Mouse (Mus musculus): ENCODE measurements around the gene Pabpc1l. TPM values are rescaled to one million over a fixed set of nuclear protein-coding genes. Genes with fewer than 3 reads are reported as not detected.
"Not testable (repeated sequence)": the region's sequence is repeated elsewhere in the genome, so short reads cannot be mapped to it uniquely, and the experiment has no call there.

The Pabpc1l gene
- polyA plus RNA-seq, 1 experiment from 2014 or later: 2.3 TPM

- Histone ChIP-seq H3K27me3 (replicated peaks; ENCODE audit: control insufficient read depth, insufficient read depth, low read length) (no peaks in the 10 kb centered on the region), H3K4me2 (ENCODE audit: low read length) (no peak overlapping the region), H3K9me3 (ENCODE audit: control insufficient read depth, low read length) (no peaks in the 10 kb centered on the region), H3K9ac (replicated peaks; ENCODE audit: low read depth, low read length) (no peak overlapping the region), H3K4me1 (replicated peaks; ENCODE audit: control insufficient read depth, insufficient read depth, low read length) (no peaks in the 10 kb centered on the region), H3K36me3 (ENCODE audit: control insufficient read depth, insufficient read depth) (peaks cover 26% of the 10 kb centered on the region), H3K4me3 (replicated peaks; ENCODE audit: low read length) (no peak overlapping the region), H3K27ac (ENCODE audit: low read length) (no peak overlapping the region)
- ATAC-seq: no peak
- 93% methylated on average over 8 of the region's 8 CpGs for WGBS
Measured at GRCm38 (mm10) chr2:164053767-164054166, 28.5 kb downstream of the Pabpc1l start.

DNA sequence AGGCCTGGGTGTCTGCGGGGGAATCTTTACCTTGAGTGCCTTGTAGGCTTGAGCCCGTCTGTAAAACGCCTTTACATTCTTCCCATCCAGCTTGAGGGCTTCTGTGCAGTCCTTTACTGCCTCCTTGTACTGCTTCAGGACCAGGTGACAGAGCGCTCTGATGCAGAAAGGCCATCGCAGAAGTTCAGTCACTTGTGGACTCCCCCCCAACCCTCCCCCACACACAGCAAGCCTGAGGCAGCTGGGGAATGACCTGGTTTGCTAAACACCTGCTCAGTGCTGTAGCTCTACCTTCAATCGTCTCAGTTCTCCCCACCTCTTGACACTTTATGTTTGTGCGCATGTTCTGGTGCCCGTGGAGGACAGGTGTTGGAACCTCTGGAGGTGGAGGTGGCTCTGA, 29.4 kb downstream of the Pabpc1l start:
- Histone ChIP-seq H3K36me3 (ENCODE audit: control insufficient read depth, insufficient read depth) (peaks cover 29% of the 10 kb centered on the region), H3K27me3 (replicated peaks; ENCODE audit: control insufficient read depth, insufficient read depth, low read length) (no peaks in the 10 kb centered on the region), H3K9ac (replicated peaks; ENCODE audit: low read depth, low read length) (no peak overlapping the region), H3K9me3 (ENCODE audit: control insufficient read depth, low read length) (no peaks in the 10 kb centered on the region), H3K27ac (ENCODE audit: low read length) (no peak overlapping the region), H3K4me2 (ENCODE audit: low read length) (no peak overlapping the region), H3K4me3 (replicated peaks; ENCODE audit: low read length) (no peak overlapping the region), H3K4me1 (replicated peaks; ENCODE audit: control insufficient read depth, insufficient read depth, low read length) (no peaks in the 10 kb centered on the region)
- no peak for ATAC-seq
- WGBS: 92% methylated on average over 8 of the region's 8 CpGs

- no peak overlapping the region for H3K4me2 ChIP-seq (ENCODE audit: low read length)
- no peak overlapping the region for H3K4me3 ChIP-seq (replicated peaks; ENCODE audit: low read length)
- no peaks in the 10 kb centered on the region for H3K9me3 ChIP-seq (ENCODE audit: control insufficient read depth, low read length)
- no peak overlapping the region for H3K9ac ChIP-seq (replicated peaks; ENCODE audit: low read depth, low read length)
- no peaks in the 10 kb centered on the region for H3K27me3 ChIP-seq (replicated peaks; ENCODE audit: control insufficient read depth, insufficient read depth, low read length)
- 92% methylated on average over 8 of the region's 8 CpGs for WGBS
- H3K36me3 ChIP-seq (ENCODE audit: control insufficient read depth, insufficient read depth): peaks cover 31% of the 10 kb centered on the region
- H3K4me1 ChIP-seq (replicated peaks; ENCODE audit: control insufficient read depth, insufficient read depth, low read length): no peaks in the 10 kb centered on the region
- no peak overlapping the region for H3K27ac ChIP-seq (ENCODE audit: low read length)
- ATAC-seq: no peak
Measured at GRCm38 (mm10) chr2:164059634-164060235, 34.5 kb downstream of the Pabpc1l start.

- Histone ChIP-seq H3K9me3 (ENCODE audit: control insufficient read depth, low read length) (no peaks in the 10 kb centered on the region), H3K4me2 (ENCODE audit: low read length) (peak within 1 kb of the TSS; percentile 92), H3K9ac (replicated peaks; ENCODE audit: low read depth, low read length) (peak within 1 kb of the TSS; percentile 88), H3K36me3 (ENCODE audit: control insufficient read depth, insufficient read depth) (no peaks in the 10 kb centered on the region), H3K27ac (ENCODE audit: low read length) (peak within 1 kb of the TSS; percentile 83), H3K4me1 (replicated peaks; ENCODE audit: control insufficient read depth, insufficient read depth, low read length) (peaks cover 27% of the 10 kb centered on the region), H3K4me3 (replicated peaks; ENCODE audit: low read length) (peak within 1 kb of the TSS; percentile 96), H3K27me3 (replicated peaks; ENCODE audit: control insufficient read depth, insufficient read depth, low read length) (no peaks in the 10 kb centered on the region)
- WGBS: under 1% methylated on average over 45 of the region's 45 CpGs
- ATAC-seq: peak; percentile 19
Measured at GRCm38 (mm10) chr2:164070142-164070764, 45.0 kb downstream of the Pabpc1l start, which contains the start of gene Stk4. Gene Stk4 (plus strand): TSS chr2:164070322.

- whole genome bisulfite sequencing: 1% methylated on average over 37 of the region's 55 CpGs
- peak; percentile 92 for ATAC-seq
- Histone ChIP-seq H3K27ac (ENCODE audit: low read length) (peak within 1 kb of the TSS; percentile 83), H3K36me3 (ENCODE audit: control insufficient read depth, insufficient read depth) (no peaks in the 10 kb centered on the region), H3K27me3 (replicated peaks; ENCODE audit: control insufficient read depth, insufficient read depth, low read length) (no peaks in the 10 kb centered on the region), H3K9ac (replicated peaks; ENCODE audit: low read depth, low read length) (peak within 1 kb of the TSS; percentile 88), H3K4me1 (replicated peaks; ENCODE audit: control insufficient read depth, insufficient read depth, low read length) (peaks cover 31% of the 10 kb centered on the region), H3K4me2 (ENCODE audit: low read length) (peak within 1 kb of the TSS; percentile 92), H3K9me3 (ENCODE audit: control insufficient read depth, low read length) (no peaks in the 10 kb centered on the region), H3K4me3 (replicated peaks; ENCODE audit: low read length) (peak within 1 kb of the TSS; percentile 96)
Measured at GRCm38 (mm10) chr2:164070765-164071436, 45.7 kb downstream of the Pabpc1l start, which contains the start of gene Tomm34. Gene Tomm34 (minus strand): TSS chr2:164071169.

DNA sequence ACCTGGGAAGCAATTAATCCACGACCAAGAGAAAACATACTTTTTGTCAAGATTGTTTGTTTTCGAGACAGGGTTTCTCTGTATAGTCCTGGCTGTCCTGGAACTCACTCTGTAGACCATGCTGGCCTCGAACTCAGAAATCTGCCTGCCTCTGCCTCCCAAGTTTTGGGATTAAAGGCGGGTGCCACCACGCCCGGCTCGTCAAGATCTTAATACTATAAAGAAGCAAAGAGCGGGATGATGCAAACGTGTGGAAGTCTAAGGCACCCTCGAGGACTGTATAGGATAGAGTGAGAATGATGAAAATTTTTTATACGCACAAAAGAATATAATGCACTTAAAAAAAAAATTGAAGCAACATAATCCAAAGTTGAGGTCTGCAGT, 46.2 kb downstream of the Pabpc1l start:
- H3K36me3 ChIP-seq (ENCODE audit: control insufficient read depth, insufficient read depth); ATAC-seq; H3K9ac ChIP-seq (replicated peaks; ENCODE audit: low read depth, low read length); H3K27me3 ChIP-seq (replicated peaks; ENCODE audit: control insufficient read depth, insufficient read depth, low read length); H3K9me3 ChIP-seq (ENCODE audit: control insufficient read depth, low read length): not testable (repeated sequence)
- peaks cover 31% of the 10 kb centered on the region for H3K4me1 ChIP-seq (replicated peaks; ENCODE audit: control insufficient read depth, insufficient read depth, low read length)
- H3K27ac ChIP-seq (ENCODE audit: low read length): peak overlapping the region; percentile 83
- 77% methylated on average over 11 of the region's 11 CpGs for WGBS
- peak overlapping the region; percentile 96 for H3K4me3 ChIP-seq (replicated peaks; ENCODE audit: low read length)
- H3K4me2 ChIP-seq (ENCODE audit: low read length): peak overlapping the region; percentile 92

DNA sequence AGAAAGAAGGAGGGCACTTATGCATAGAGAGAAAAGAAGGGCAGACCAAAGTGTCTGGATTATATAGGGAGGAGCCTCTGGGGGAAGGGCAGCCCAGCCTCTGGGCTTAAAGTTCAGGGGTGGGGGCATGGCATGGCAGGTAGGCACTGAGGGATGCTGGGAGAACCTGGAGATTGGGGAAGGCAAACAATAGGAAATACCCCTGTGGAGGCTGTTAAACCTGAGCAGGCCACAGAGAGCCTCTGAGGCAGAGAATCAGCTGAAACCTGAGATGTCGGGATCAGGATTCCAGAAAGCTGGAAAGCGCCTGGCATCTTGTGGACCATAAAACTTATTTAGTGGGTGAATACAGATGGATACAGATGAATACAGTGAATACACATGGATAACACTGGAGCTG, 46.9 kb downstream of the Pabpc1l start:
- Histone ChIP-seq H3K9me3 (ENCODE audit: control insufficient read depth, low read length) (no peaks in the 10 kb centered on the region), H3K27ac (ENCODE audit: low read length) (no peak overlapping the region), H3K27me3 (replicated peaks; ENCODE audit: control insufficient read depth, insufficient read depth, low read length) (no peaks in the 10 kb centered on the region), H3K36me3 (ENCODE audit: control insufficient read depth, insufficient read depth) (no peaks in the 10 kb centered on the region), H3K4me1 (replicated peaks; ENCODE audit: control insufficient read depth, insufficient read depth, low read length) (peaks cover 31% of the 10 kb centered on the region), H3K4me3 (replicated peaks; ENCODE audit: low read length) (no peak overlapping the region), H3K4me2 (ENCODE audit: low read length) (no peak overlapping the region), H3K9ac (replicated peaks; ENCODE audit: low read depth, low read length) (no peak overlapping the region)
- WGBS: 71% methylated on average over 2 of the region's 2 CpGs
- no peak for ATAC-seq

DNA sequence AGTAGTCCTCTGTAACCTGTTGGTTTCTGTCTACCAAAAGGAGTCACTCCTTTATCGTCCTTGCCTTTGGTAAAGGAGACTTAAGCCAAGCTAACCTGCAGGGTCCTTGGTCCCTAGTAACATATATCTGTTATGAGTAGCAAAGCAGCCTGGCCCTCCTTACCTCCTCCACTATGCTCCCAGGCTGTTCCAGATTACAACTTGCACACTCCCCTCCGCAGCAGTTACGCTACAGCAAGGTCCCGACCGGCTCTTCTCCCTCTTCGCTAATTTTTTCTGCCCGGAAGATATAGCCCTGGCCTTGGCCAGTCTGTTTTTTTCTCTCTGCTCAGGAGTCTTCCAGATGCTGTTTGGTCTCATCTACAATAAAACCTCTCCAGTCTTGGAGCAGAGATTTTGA, 47.9 kb downstream of the Pabpc1l start:
- Histone ChIP-seq H3K27me3 (replicated peaks; ENCODE audit: control insufficient read depth, insufficient read depth, low read length) (no peaks in the 10 kb centered on the region), H3K27ac (ENCODE audit: low read length) (no peak overlapping the region), H3K9ac (replicated peaks; ENCODE audit: low read depth, low read length) (no peak overlapping the region), H3K4me3 (replicated peaks; ENCODE audit: low read length) (no peak overlapping the region), H3K4me2 (ENCODE audit: low read length) (no peak overlapping the region), H3K4me1 (replicated peaks; ENCODE audit: control insufficient read depth, insufficient read depth, low read length) (peaks cover 31% of the 10 kb centered on the region), H3K36me3 (ENCODE audit: control insufficient read depth, insufficient read depth) (no peaks in the 10 kb centered on the region), H3K9me3 (ENCODE audit: control insufficient read depth, low read length) (no peaks in the 10 kb centered on the region)
- WGBS: 87% methylated on average over 7 of the region's 7 CpGs
- no peak for ATAC-seq

DNA sequence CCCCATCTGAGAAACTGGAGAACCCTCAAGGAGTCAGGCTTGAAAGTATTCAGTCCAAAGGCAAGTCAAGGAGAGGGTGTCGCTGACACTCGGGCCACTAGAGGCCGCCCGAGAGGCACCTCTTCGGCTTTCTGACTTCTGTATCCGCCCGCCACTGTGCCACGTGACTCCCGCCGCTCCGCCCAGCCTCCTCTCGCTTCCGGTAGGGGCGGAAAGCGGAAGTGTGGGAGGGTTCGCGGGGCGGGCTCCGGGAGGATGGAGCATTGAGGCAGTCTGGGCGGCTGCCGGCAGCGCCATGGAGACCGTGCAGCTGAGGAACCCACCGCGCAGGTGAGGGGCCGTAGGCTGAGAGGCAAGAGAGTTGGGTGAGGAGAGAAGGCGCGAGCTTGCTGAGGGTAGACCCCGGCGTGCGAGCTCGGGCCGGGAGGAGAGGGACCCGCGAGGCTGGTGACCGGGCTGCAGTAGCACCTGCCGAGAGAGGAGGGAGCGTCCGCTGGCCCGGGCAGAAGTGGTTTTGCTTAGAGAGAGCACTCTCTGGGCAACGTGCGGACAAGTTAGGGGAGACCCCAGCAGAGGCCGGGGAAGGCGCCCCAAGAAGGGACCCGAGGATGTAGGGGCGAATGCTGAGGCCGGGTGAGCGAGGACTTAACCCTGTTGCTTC, 48.8 kb downstream of the Pabpc1l start:
- peak; percentile 88 for ATAC-seq
- Histone ChIP-seq H3K4me2 (ENCODE audit: low read length) (peak overlapping the region; percentile 94), H3K36me3 (ENCODE audit: control insufficient read depth, insufficient read depth) (no peaks in the 10 kb centered on the region), H3K27ac (ENCODE audit: low read length) (peak overlapping the region; percentile 53), H3K4me3 (replicated peaks; ENCODE audit: low read length) (peak overlapping the region; percentile 97), H3K27me3 (replicated peaks; ENCODE audit: control insufficient read depth, insufficient read depth, low read length) (no peaks in the 10 kb centered on the region), H3K9ac (replicated peaks; ENCODE audit: low read depth, low read length) (peak overlapping the region; percentile 91), H3K4me1 (replicated peaks; ENCODE audit: control insufficient read depth, insufficient read depth, low read length) (peaks cover 24% of the 10 kb centered on the region), H3K9me3 (ENCODE audit: control insufficient read depth, low read length) (no peaks in the 10 kb centered on the region)
- WGBS: under 1% methylated on average over 48 of the region's 48 CpGs

Measured in forebrain, embryonic 16.5 days (tissue).